Mouse (Mus musculus) adrenal gland, adult 10 weeks (tissue): ENCODE data around the gene Gm5127. TPM values are rescaled to one million over a fixed set of nuclear protein-coding genes. Genes with fewer than 3 reads are reported as not detected.

Experiments
- polyA plus RNA-seq: library from polyadenylated mRNA; stranded (reverse); fragments of 350-450 nt; fragmentation: Illumina TruSeq; extraction: RNeasy Lipid Tissue Mini Kit (QIAGEN cat#74804); gene quantifications from one replicate; pipeline ENCODE4 v1.2.3, GENCODE M21; 2014; ENCODE audit warnings: low read depth, low replicate concordance

The Gm5127 gene
- polyA plus RNA-seq, result not detected

GRCm38 (mm10) chrX:106582886-106583285 is at the start of gene Gm5127:
Gm5127 (plus strand) TSS chrX:106583186.

DNA sequence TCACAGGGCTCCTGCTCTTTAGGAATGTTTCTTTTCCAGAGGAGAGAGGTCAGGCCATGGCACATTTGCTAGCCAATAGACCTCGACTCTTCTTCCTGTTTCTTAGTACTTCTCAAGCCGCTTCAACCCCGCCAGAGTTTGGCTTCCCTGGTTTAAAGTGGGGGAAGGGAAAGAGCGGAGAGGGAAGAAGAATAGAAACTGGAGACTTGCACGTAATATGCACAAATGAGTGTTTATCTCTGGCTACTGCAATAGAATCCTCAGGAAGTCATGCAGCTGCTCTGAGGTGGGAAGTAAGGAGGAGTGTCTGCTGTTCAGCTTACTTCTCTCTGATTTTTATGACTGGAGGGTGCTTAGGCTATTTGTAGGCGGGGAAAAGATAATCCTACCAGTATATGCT is 20.4 kb downstream of the Gm5127 start, which contains the start of gene Cysltr1:
Cysltr1 (minus strand) TSS at position 294 of the 400 bp plus-strand sequence.

Other genes with a start within 250 kb of the Gm5127 start
- gene Fndc3c1, start 97.8 kb upstream of the Gm5127 start, polyA plus RNA-seq, result 0.76 TPM
- gene Cysltr1, start 20.5 kb downstream of the Gm5127 start, polyA plus RNA-seq, result 6.6 TPM